14 mouse cellular contexts compared by ENCODE assay signal in the genomic region with DNA sequence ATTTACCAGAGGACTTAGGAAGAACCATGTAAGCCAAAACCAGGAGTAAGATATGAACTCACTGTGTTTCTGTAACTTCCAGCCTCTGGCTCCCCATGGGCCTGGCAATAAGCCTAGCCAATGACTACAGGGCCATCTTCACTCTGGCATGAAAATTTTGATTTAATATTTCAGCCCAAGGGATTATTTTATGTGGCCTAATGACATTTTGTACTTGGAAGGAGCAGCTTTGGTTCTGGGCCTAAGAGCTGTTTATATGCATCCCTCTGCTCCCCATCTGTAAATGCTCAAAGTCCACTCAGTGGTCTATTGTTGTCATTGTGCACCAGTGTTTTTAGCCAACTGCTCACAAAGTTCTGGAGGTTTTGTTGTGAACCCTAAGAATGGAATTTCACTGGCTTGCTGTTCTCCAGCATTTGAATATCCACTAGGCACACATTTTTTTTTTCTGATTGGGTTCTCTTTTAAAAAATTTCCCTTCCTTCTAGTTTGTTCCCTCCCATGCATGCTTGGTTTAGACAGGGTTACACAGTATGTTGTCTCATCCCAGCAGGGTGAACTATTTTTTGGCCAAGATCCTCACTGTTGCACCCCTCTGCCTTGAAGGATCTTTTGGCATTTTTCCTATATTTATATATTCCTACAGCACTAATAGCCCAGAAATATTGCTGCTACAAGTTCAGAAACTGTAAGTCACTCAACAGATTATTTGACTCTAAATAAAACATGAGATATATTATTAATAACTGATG.
A peak's percentile ranks its signal among the peaks of the same experiment; 100 is the strongest.
DNase-seq lines count a peak whose midpoint lies in the region; ATAC-seq lines count a peak whose summit lies in the region.
"Had no signal": no experiment of that assay in that cellular context is flagged by ENCODE, and none has a peak within 500 bp of the region (broad histone marks: within the 10 kb centered on the region; RNA-seq: fewer than 3 reads in every experiment).

No protein-coding gene starts in this region.

- H3K9me3 ChIP-seq in heart, embryonic 11.5 days (replicated peaks; ENCODE audit: control insufficient read depth, low read length): no peaks in the 10 kb centered on the region
- H3K9me3 ChIP-seq: heart, embryonic 13.5 days; limb, embryonic 15.5 days; midbrain, embryonic 12.5 days had no signal

- H3K27me3 ChIP-seq in heart, embryonic 11.5 days (ENCODE audit: control insufficient read depth, insufficient read depth, low read length): no peaks in the 10 kb centered on the region
- H3K27me3 ChIP-seq: CH12.LX; heart, embryonic 13.5 days; limb, embryonic 15.5 days; midbrain, embryonic 12.5 days had no signal

- H3K4me2 ChIP-seq in heart, embryonic 11.5 days: no peak overlapping the region
- H3K4me2 ChIP-seq: heart, embryonic 13.5 days; limb, embryonic 15.5 days; midbrain, embryonic 12.5 days had no signal

- no peak for ATAC-seq in heart, embryonic 11.5 days (replicated peaks; ENCODE audit: insufficient number of reproducible peaks, low FRiP score, low TSS enrichment)

- no peak overlapping the region for H3K27ac ChIP-seq in heart, embryonic 11.5 days (ENCODE audit: low read depth, low read length)
- H3K27ac ChIP-seq: heart, embryonic 13.5 days; layer of hippocampus, adult 2 months; limb, embryonic 15.5 days; midbrain, embryonic 12.5 days had no signal

- no peaks in the 10 kb centered on the region for H3K36me3 ChIP-seq in heart, embryonic 11.5 days (ENCODE audit: control insufficient read depth, insufficient read depth, low read length)
- H3K36me3 ChIP-seq: heart, embryonic 13.5 days; limb, embryonic 15.5 days; midbrain, embryonic 12.5 days had no signal

- H3K4me3 ChIP-seq in heart, embryonic 11.5 days (ENCODE audit: low read depth, low read length): no peak overlapping the region
- H3K4me3 ChIP-seq: erythroblast, embryonic 14.5 days; heart, embryonic 13.5 days; layer of hippocampus, adult 2 months; limb, embryonic 15.5 days; midbrain, embryonic 12.5 days had no signal

- DNase-seq in heart, adult 18-20 months: peak; percentile 47 to 63
- DNase-seq in urinary bladder, postnatal 25 days (ENCODE audit: low spot score): peak; percentile 8
- no peak for DNase-seq in urinary bladder, adult 2 months (ENCODE audit: low spot score)
- DNase-seq in kidney, postnatal 4 days: peak; percentile 35 to 45
- DNase-seq in urinary bladder, postnatal 36 days (ENCODE audit: low spot score in 2 of 2): peak; percentile 16 to 42
- no peak for DNase-seq in frontal cortex, postnatal 36 days (ENCODE audit: low spot score in 2 of 2)
- no peak for DNase-seq in thymus, postnatal 25 days

- no peak overlapping the region for H3K9ac ChIP-seq in heart, embryonic 11.5 days (ENCODE audit: low read depth, low read length)
- H3K9ac ChIP-seq: heart, embryonic 13.5 days; limb, embryonic 15.5 days; midbrain, embryonic 12.5 days had no signal

- H3K4me1 ChIP-seq in heart, embryonic 11.5 days (ENCODE audit: control insufficient read depth, insufficient read depth, low read length): no peaks in the 10 kb centered on the region
- H3K4me1 ChIP-seq: heart, embryonic 13.5 days; limb, embryonic 15.5 days; midbrain, embryonic 12.5 days had no signal

Comparison
In these comparisons a context has a peak if more than half of its experiments do, and no peak if none do; other contexts are left out.
1. DNase-seq: peak in heart, adult 18-20 months (2 of 2), urinary bladder, postnatal 25 days (single experiment), kidney, postnatal 4 days (2 of 2) and urinary bladder, postnatal 36 days (2 of 2); none in urinary bladder, adult 2 months (single experiment), frontal cortex, postnatal 36 days (0 of 2) and thymus, postnatal 25 days (single experiment).